Mouse (Mus musculus) spleen, postnatal 4 days (tissue): Measurements from ENCODE around the gene Oma1.

ENCODE experiments used
- DNase-seq, 2 experiments: peaks; one replicate each; pipeline ENCODE4 v3.0.0; 2022; ENCODE audit warnings: low spot score in 2 of 2

The Oma1 gene

DNA sequence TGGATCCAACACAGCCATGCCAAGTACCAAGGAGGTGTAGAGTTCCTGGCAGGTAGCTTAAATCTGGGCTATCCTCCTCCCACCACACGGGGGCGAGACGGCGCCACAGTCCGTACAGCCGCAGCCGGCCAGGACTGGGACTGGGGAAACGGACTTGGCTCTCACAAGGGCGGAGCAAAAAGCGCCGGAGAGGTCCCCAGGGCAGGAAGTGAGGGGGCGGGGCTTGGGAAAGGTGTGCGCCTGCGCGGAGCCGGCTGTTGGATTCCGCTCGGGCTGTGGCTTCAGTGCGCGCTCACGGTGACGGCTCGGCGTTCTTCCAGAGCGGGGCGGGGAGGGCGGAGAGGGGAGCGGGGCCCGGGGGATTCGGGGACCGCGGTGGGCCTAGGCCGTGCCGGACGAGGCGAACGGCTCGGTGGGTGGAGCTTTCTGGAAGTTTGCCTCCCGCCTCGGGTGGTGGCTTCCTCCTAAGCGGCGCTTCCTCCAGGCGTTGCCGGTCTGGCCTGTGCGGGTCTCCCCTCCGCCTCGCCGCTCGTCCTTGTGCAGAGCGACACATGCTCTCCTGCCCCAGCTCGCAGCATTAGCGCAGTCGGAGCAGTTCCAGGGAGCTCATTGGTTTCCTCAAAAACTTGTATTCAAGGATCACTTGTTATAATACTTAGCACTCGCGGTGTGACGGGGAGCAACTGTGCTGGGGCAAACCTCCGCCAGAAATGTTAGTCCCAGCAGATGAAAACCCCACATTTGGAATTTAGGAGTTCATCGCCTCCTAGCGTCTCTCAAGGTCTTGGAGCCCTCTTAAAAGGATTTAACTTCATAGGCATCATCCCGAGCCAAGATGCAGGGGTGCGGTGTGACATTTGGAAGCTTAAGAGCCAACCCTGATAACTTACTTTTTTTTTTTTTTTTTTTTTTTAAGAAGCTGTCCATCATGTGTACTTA is at the start of gene Oma1:
Gene Oma1 (plus strand): TSS at position 226 of the 939 bp plus-strand sequence.
- DNase-seq, result peak; percentile 97 to 99

DNA sequence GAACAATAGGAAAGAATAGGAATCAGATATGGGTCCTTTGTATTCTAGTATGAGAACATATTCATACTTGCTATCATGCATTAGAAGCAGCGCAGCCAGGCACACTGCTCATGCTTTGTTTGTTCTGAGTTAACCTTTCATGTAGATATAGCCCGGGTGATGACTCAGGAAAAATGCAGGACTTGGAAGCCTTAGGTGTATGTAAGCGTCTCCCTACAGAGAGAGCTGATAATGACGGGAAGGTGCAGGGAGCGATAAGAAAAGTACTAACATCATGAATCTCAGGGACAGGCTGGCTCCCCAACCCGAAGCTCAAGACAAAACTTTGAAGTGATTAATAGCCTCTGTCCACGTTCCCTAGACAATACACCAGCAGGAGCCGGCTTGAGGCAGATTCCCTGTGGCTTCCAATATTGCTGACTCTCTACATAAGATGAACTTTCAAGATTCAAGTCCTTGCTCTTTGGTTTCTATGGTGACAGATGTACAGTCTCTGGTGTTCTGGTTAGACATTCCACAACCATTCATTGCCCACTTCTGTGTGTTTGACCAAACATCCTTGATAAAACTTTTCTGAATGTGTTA is 49.7 kb upstream of the Oma1 start:
- DNase-seq, result no peak

DNA sequence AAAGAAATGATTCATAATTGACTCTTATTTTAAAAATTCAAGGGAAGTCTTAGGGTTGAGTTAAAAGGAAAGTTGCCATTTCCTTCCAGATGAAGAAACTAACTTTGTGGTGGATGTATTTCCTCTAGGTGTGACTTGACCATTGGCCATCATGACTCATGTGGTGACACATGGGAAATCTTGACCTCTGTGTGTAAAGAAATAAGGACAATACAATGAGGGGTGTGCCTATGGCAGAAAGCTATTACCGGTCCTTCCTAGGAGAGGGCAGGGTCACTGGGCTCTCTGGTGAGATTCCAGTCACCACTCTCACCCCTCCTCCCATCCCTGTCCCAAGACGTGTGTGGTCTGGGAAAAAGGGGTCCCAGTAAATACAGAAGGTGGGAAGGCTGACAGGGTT is 48.4 kb upstream of the Oma1 start:
- no peak for DNase-seq

DNA sequence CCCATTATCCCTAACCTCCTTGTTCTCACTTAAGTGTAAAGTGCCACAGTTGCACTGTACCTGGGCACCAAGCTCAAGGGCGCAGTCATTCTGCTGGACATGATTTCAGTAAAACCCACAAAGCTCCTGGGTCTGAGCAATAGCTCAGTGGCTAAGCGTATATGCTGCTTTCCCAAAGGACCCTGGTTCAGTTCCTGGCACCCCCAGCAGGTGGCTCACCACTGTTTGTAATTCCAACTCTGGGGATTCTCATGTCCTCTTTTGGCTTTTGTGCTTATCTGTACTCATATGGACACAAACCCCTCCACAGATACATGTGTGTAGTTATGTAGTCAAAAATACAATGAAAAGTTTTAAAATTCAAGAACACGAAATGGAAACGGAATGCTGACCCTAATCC is 44.3 kb upstream of the Oma1 start:
- no peak for DNase-seq

DNA sequence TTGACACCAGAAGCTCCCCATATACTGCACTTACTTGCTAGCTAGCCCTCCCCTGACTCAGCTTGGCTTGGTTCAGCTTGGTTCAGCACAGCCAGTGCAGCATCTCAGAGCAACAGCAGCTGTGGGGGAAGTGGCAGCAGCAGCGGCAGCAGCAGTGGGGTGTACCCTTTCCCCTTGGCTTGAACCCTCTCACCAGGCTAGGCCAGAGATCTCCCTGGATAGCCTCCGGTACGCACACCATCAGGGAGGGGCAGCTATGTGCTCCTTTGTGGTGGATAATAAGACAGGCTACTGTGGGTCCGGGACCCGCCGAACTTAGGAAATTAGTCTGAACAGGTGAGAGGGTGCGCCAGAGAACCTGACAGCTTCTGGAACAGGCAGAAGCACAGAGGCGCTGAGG is 40.6 kb upstream of the Oma1 start:
- DNase-seq, result no peak

DNA sequence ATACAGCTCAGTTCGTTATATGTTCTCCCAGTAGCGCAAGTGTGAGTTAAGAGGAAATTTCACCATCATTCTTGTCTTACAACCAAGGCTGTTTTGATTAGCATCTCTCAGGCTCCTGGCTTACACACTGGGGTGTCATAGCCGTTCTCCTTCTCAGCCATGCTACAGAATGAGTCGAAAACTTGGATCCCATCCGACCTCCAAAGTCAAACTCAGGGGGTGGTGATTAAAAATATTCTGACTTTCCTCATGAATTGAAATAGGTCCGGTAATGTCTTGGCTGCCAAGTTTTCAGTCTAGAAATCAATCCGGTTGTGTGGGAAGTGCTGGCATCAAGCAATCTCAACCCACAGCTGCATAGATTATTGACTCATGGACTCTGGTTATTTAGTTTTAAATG is 25.3 kb upstream of the Oma1 start:
- no peak for DNase-seq

DNA sequence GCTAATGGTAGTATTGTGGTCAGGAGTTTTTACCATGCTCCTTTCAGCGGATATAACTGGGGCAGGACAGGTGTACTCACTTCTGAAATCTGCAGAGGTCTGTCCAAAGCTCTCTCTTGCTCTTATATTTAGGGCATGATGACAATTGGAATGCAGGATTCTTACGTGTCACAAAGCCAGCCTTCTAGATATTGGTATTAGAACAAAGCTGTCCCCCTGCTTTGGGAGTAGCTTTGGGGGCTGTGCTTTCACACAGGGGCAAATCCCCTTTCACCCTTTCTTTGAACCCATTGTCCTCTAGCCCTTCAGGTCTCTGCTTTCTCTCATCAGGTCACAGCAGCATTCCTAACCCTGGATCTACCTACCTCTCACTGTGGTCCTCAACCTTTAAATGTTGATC is 22.8 kb upstream of the Oma1 start, which contains the start of gene 4921539E11Rik:
Gene 4921539E11Rik (minus strand): TSS at position 101 of the 400 bp plus-strand sequence.
- DNase-seq, result no peak

DNA sequence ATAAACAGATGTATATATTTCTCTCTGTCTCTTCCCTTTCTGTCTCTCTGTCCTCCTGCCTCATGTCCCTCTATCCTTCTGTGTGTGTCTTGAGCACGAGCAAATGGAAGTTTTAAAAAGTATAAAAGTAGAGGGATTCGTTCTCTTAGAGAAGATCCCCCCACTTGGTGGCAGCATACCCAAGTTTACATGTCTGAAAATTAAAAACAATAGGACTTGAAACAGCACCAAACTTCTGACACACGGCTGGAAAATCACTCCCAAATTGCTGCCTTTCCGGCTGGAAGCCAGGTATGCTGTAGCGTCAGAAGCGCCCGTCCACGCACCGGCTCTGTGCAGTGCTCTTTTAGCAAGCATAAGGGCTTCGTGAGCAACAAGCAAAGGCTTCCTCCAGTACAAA is 14.3 kb upstream of the Oma1 start:
- DNase-seq, result no peak

DNA sequence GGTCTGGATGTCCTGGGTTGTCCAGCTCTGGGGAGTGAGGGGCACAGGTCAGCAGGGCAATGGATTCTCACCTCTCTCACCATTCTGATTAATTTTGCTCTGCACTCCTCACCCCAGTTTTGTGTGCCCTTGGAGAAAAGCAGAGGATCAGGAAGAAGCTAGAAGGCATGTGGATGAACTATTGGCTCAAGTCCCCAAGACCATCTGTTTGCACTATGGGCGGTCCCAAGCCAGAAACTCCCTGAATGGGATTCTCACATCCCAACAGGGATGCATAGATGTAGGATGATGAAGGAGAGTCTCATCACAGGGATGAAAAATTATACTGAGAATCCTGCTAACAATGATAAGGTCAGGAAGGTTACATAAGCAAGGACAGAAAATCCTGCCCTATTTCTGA is 9.8 kb upstream of the Oma1 start:
- no peak for DNase-seq

DNA sequence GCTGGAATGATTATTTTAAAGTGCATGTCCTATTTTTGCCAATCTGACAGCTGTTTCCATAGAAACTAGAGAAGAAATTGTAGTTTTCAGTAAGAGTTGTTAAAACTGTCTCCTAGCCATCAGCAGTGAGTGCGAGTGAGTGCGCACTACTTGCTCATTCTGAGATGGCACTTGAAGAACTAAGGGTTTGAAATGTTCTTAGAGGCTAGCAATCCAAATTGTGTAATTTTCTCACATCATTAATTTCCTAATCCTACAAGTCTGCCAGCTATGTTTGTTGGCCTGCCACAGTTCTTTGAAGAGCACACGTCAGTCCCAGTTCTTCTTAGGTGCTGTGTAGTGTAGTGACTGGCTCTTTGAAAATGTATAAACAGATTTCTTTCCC is 906 bp downstream of the Oma1 start:
- no peak for DNase-seq

DNA sequence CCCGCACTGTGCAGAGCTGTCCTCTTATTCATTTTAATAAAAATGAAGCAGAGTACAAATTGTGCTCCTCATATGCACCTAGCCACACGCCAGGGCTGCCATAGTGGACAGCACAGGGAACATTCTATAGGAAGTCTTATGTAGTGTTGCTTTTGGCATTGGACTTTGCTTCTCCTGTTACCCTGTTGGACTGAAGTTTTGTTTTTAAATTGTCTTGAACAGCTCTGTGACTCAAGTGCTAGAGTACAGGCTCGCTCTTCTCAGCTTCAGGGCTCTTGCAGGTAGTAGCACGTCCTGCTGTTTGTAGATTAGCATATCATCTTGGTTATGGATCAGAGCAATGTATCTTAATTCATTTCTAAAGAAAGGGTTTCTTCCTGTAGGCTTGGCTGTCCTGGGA is 2.2 kb downstream of the Oma1 start:
- DNase-seq, result no peak

DNA sequence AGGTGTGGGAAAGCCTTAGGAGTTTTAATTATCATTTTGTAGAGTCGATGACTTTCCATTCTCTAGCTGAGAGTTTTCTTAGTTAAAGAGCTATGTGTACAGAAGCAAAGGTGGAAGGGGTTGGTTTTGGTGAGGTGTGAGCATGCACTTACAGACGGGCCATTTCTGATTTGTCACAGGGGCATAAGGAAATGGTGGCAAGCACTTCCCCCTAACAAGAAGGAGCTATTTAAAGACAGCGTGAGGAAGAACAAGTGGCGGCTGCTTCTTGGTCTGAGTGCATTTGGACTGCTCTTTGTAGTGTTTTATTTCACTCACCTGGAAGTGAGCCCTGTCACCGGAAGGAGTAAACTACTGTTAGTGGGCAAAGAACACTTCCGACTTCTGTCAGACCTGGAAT is 7.8 kb downstream of the Oma1 start:
- DNase-seq, result no peak

DNA sequence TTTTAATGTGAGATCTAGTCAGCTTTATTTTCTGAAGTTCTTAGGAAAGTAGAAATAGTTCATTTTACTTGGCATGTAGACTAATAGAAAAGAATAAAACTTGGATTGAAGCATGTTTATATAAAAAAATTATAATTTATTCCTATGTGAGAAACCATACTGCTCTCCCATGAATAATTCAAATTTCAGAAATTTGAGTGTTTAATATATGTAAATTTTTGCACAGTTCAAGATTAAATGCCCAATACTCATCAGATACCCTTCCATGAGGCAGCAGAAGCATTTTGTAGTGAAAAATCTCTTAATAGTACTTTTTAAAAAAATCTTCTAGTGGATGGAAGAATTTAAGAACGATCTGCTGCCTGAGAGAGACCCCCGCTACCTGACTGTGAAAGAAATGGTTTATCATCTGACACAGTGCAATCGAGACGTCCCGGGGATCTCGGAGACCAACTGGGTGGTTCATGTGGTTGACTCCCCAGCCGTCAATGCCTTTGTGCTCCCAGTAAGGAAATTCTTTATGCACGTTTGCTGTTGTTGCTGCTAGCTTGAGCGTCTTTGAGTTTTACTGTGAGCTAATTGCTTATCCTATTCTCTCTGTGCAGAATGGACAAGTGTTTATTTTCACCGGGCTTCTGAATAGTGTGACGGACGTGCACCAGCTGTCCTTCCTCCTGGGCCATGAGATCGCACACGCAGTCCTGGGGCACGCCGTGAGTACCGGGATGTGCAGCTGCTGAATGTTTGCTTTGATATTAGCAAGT is 11.3 kb downstream of the Oma1 start:
- DNase-seq, result peak in 1 of 2 experiments; percentile 51

DNA sequence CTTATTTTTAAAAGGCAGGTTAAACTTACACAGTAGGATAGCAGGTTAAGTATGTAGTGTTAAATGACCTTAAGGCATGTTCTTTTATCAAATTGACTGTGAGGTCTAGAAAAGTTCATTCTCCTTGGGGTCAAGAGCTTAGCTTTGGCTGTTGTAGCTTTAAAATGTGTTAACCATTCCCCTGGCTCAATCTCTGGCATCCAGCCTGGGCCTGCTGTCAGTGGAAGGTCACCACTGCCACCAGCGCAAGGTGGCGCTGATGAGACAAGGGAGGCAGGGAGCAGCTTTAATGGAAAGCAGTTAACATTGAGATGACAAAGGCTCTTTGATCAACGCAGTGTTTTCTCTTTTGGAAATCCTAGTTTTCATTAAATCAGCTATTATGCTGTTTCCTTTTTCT is 13.4 kb downstream of the Oma1 start:
- peak in 1 of 2 experiments; percentile 61 for DNase-seq

DNA sequence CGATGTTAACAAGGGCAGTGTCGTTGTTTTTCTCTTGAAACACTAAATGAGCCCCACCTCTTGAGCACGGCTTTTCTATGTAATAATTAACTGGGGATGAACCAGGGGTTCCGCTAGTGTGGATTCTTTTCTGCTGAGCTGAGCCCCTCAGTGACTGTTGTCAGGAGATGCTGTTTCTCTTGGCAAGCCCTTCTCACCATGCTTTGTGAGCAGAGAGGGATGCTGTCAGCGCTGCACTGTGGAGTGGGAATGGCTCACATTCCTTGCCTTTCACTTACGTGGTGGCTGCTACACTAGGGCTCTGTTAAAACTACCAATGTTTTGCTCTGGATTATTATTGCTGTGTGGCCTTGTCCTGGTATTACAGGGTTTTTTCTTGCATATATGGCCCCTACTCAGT is 15.7 kb downstream of the Oma1 start:
- DNase-seq, result no peak

DNA sequence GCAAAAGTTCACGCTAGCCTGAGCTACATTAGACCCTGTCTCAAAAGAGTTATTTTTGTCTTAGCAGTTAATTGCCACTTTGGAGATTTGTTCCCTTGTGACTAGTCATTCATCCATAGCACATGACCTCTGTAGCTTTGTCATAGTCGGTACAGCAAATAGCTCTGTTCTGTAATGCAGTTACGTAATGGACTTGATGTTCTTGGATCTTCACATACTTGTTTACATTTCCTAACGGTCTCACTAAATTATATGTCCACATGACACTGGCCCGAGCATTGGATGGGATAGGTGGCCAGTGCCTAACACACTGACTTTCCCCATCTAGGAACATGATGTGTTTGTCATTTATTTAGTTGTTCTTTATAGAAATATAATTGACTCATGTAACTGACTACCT is 21.5 kb downstream of the Oma1 start:
- no peak for DNase-seq

DNA sequence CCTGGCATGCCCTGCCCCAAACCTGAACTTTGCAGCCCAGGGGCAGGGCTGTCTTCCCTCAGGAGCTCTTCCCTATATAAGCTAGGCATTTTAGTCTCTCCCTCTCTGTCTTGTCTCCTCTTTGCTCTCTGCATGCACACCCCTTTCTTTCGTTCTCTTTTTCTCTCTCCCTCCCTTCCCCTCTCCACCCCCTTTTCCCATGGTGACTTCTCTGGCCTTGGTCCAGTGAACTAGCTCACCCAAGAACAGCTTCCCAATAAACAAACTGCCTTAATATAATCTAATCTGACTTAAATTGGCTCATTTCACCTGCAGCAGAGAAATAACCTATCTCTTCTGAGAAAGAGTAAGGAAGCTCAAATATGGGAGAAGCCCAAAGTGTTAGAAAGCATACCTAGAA is 27.1 kb downstream of the Oma1 start:
- DNase-seq, result no peak

DNA sequence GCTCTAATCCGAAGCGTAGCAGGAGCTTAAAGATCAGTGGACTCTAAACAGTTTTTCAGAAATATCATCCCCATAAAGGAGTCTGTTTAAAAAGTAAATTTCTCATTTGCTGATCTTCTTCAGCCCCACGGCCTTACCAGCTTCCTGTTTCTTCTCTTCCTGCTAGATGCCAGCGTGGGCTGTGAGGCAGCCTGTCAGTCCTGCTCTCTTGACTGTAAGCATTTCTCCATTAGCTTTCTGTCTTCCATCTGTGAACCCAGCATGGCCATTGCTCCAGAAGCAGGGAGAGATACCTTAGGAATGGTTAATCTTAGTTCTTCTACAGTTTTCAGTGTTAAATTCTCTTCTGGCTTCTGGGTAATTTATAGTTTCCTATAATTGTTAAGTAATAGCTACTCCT is 28.0 kb downstream of the Oma1 start:
- DNase-seq, result no peak

DNA sequence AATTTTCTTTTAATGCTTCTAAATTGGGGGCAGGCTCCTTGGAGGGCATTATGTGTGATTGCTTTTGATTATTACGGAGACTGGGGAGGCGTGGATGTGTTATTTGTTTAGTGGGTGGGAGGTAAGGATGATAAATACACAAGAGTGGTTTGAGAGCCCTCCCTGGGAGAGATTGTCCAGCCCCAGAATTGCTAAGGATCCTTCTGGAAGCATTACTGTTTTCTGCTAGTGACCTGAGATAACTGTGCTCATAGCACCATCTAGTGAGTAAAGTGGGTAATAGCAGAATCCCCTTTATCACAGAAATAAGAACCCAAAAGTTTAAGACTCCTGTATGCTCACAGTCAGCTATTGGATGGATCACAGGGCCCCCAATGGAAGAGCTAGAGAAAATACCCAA is 32.4 kb downstream of the Oma1 start:
- no peak for DNase-seq

DNA sequence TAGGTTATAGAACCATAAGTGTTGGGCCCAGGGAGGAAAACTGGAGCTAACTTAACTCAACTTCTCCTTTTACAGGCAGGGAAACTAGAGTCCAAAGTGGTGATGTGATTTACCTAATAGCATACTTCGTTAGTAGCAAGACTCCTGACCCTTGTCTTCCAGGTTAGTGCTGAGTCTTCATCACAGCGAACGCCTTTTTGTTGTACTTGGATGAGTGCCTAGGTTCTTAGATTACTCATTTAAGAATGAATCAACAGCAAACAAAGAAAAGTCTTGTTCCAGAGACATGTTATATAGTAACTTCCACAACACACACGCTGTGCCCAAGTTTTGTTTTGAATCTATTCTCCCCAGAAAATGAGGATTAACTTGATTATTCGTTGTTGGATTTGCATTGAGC is 33.2 kb downstream of the Oma1 start:
- no peak for DNase-seq

DNA sequence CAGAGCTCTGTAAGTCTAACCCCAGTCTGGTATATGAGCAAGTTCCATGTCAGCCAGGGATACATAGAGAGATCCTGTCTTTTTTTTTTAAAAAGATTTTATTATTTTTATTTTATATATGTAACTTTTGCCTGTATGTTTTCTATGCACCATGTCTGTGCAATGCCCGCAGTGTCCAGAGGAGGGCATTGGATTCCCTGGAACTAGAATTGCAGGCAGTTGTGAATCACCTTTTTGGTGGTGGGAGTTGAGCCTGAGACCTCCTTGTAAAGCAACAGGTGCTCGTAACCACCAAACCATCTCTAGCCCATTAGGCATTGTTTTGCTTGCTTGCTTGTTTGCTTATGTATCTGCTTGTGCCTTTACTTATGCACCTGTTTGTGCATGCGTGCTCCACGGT is 35.6 kb downstream of the Oma1 start:
- DNase-seq, result no peak

DNA sequence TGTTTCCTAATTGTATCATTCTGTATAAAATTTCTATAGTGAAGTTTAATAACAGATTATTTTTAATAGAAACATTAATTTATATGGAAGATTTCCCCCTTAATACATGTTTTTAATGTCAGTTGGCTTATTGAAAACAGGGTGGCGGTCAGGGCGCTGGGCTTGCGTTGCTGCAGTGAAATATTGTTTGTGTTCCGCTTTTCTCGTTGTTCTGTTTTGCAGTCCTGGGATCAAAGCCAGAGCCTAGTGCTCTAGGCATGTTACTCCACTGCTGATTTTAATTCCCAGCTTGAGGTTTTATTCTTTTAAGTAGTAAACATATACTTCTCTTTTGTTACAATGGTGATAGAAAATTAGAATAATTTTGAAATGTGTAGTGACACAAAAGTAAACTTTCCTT is 39.3 kb downstream of the Oma1 start:
- DNase-seq, result no peak

DNA sequence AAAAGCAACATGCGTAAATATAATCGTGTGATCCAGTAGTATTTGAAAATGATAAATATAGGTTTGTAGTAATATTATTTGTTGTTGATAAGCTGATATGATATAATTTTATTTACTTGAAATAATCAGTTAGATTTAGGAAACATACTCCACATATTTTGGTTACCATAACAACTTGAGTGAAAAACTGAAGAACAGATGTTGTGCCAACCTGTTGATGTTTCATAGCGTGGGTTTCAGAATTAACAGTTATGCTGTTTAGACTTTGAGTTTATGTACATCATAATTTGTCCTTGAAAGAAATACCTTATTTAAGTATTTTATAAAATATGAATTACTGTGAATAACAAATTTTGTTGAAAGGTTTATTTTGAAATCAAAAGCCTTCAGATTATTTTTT is 43.8 kb downstream of the Oma1 start:
- no peak for DNase-seq
